Mouse (Mus musculus): ENCODE results near the gene Hoxa10.

Hoxa10 gene

DNA sequence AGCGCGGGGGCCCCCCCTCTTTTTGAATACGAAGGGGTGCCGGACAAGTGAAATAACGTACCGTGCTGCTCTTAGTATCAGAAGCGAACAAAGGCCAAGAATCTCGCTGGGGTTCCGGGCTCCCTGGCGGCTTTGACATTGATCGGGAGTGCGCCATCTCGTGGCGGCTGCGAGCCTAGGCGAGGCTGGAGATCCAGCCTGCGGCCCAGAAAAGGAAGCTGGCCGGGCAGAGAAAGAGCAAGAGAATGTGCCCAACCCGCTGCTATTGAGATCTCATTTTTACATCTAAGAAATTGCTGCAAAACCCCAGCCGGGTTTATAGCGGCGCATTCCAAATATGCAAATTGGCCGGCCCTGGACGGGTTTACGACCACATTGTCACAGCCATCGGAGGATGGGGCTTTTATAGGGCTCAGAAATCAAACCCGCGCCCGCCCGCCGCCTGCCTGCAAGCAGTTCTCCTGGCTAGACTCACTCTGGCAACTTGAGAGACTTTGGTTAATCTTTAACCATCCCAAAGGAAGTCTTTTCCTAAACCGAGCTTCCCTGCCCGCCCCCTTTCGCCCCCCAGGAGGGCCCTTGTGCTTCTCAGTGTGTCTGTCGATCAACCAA, at the start of gene Hoxa10:
Gene Hoxa10 (minus strand): TSS at position 466 of the 612 bp plus-strand sequence.
- DNase-seq (ENCODE audit: low spot score in 2 of 2): peak; percentile 45 to 59

DNA sequence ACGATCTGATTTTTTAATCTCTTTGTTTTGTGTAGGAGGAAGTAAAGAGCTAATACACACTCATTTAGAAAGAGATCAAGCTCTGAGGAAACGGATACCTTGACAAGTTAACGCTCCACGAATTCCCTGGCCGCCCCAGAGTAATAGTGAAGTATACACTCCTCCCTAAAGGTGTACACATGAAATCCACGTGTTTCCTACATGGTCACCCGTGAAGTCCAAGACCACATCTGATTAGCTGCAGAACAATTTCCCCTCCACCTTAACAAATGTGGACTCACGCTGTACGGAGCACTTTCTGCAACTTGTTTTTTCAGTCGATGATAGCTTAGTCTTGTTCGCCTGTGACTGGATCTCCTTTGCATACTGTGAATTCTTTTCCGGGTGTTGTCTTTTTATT, 49.5 kb upstream of the Hoxa10 start:
- DNase-seq (ENCODE audit: low spot score in 2 of 2): no peak

DNA sequence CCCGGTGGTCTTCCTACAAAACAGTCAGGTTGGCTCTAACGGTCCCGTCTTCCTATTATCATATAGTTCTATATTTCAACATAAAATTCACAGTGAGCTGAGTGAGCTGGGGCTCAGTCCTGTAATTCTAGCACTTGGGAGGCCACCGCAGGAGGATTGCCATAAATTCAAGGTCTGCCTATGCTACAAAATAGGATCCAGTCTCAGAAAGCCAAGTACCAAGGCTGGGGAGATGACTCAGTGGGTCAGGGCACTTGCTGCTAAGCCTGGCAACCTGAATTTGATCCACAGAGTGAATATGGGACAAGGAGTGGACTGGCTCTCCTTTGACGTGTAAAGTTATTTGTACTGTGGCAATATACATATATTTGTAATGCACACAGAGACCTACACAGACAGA, 43.2 kb upstream of the Hoxa10 start:
- no peak for DNase-seq (ENCODE audit: low spot score in 2 of 2)

DNA sequence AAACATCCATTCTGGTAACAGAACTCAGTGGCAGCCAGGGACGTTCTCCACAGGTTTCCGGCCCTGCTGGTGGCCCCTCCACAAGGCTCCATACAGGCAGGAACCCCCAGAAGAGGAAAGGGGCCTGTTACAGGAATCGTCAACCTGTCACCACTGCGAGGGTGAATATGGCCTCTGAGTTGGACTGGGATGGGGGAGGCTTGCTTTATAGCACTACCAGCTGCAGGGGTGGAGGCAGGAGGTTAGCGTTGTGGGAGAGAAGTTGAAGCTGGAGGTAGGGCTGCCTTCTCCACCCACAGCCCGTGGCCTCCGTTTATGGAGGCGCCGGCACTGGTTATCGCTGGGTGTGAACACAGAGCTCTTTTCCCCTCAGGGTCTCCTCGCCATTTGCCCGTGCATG, 40.4 kb upstream of the Hoxa10 start:
- no peak for DNase-seq (ENCODE audit: low spot score in 2 of 2)

DNA sequence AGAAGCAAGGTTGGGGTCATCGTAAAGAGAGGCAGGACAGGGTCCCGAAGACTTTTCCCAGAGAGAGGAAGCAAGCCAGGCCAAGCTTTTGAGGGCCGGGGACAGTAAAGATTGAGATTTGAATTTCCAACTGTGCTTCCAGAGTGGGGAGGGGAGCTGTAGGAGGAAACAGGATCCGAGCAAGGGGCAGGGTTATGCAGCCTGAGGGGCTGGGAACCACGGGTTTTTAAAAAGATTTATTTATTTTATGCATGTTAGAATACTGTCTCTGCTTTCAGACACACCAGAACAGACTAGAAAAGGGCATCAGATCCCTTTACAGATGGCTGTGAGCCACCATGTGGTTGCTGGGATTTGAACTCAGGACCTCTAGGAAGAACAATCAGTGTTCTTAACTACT, 36.3 kb upstream of the Hoxa10 start:
- DNase-seq (ENCODE audit: low spot score in 2 of 2): no peak

DNA sequence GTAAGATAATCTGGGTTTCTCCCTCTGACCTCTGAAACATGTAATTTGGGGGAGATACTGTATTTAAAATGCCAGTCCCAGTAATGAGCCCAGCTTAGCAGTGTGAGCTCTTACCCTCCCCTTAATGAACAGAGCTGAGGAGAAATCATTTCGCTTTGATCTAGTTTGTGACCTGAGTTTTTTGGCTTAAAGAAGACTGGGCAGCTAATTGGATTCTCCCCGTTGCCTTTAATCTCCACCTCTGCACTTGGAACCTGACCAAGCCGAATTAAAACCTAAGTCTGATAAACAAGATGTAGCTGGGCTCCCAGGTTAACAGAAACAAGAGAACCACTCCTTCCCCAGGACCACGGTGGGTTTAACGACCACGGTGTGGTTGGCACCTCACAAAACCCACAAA, 35.7 kb upstream of the Hoxa10 start:
- DNase-seq (ENCODE audit: low spot score in 2 of 2): no peak

DNA sequence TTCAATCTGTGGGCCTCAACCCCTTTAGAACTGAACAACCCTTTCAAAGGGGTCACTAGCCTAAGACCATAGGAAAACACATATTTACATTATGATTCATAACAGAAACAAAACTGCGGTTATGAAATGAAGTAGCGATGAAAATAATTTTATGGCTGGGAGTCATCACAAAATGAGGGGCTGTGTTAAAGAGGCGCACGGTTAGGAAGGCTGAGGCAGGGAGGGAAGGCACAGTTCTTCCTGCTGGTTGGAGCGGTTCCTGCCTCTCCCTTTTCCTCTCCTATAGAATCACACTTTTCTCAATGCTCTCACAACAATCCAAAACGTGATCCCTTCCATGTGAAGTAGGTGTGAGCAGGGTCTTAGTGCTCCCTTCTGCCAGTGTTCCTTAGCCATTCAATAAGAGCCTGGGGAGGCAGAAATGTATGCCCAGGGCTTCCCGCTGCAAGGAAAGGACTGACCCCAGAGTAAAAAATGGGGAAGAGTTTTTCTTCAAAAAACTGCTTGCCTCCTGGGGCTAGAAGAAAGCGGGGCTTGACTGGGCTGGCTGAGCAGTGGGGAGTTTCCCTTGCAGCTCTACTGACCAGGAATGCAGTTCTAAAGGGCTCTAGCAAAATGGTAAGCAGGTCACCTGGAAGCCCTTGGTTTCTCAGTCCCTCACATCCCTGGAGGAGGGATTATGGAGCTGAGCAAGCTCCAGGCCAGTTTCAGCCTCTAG, 35.1 kb upstream of the Hoxa10 start:
- no peak for DNase-seq (ENCODE audit: low spot score in 2 of 2)

DNA sequence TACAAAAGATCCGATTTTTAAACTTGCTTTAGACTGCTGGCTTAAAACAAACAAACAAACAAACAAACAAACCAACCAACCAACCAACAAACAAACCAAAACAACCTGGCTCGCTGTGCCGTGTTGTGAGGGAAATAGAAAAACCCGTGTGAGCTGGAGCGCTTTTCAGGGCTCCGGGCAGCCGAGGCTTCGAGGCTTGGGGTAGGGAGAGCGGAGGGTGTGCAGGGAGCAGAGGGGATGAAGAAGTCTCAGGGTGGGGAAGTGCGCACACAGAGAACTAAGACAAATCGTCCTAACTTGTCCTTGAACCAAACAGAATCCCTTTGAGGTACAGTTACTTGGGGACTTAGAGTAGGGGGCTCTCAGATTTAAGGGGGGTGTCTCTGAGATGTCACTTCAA, 33.9 kb upstream of the Hoxa10 start:
- no peak for DNase-seq (ENCODE audit: low spot score in 2 of 2)

DNA sequence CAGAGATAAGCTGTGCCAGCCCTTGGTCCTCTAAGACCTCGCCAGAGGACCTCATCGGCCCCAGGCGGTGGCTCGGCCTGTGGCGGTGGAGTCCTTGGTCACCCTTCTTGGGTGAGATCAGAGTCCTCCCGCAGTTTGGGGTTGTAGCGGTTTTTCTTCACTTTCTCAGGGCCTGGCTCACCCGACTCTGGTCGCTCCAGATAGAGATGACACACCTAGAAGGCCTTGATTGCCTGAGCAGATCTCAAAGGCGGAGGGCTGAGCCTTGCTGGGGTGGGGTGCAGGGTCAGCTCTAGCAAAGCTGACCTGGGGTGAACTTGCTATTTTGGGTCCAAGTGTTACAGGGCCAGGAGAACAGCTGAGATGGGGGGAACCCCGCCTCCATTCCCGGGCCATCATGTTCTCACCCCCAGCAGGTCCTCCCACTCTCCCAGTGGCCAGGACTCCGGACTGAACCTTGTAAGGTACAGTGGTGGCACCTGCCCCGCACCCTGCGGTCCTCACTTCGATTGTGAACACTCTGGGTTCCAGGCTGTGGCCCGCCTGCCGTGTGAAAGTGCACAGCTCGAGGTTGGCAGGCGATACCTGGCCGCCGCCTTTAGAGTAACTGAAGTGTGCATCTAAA, 33.1 kb upstream of the Hoxa10 start:
- DNase-seq (ENCODE audit: low spot score in 2 of 2): no peak

DNA sequence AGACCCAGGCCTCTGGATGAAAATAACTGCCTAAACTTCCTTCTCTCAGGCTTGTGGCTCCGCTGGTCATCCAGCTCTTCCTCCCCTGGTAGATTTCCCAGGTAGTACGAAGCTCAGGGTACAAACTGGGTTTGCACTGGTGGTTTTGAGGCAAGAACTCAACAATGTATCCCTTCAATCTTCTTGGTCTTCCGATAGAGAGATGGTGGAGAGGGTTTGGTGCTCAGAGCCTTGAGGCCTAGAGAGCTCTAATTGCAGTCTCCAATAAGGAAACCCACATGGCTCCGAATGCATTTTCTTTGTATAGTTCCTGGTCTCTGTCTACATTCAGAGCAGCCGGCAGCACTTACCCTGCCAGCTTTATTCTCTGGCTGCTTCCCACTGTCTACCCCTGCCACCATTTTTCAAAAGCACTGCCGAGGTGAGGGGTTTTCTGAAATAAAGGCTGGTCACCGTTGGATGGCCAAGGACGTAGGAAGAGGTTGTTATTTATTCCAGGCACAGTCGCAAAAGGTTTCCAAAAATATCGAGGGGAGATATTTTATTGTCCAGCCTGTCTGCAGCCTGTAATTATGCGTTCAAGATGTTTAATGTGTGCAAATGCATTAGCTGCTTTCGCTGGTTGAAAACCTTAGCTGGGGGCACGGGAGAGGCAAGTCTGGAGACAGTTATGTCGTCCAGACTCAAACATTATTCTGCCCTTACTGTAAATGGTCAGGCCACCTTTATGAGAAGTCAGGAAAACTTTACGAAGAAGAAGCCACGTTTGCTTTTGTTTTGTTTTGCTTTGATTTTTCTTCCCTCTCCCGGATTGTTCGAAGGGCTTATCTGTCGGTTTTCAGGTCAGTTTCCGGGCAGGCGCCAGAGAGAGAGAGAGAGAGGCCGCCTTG, 32.4 kb upstream of the Hoxa10 start:
- no peak for DNase-seq (ENCODE audit: low spot score in 2 of 2)

DNA sequence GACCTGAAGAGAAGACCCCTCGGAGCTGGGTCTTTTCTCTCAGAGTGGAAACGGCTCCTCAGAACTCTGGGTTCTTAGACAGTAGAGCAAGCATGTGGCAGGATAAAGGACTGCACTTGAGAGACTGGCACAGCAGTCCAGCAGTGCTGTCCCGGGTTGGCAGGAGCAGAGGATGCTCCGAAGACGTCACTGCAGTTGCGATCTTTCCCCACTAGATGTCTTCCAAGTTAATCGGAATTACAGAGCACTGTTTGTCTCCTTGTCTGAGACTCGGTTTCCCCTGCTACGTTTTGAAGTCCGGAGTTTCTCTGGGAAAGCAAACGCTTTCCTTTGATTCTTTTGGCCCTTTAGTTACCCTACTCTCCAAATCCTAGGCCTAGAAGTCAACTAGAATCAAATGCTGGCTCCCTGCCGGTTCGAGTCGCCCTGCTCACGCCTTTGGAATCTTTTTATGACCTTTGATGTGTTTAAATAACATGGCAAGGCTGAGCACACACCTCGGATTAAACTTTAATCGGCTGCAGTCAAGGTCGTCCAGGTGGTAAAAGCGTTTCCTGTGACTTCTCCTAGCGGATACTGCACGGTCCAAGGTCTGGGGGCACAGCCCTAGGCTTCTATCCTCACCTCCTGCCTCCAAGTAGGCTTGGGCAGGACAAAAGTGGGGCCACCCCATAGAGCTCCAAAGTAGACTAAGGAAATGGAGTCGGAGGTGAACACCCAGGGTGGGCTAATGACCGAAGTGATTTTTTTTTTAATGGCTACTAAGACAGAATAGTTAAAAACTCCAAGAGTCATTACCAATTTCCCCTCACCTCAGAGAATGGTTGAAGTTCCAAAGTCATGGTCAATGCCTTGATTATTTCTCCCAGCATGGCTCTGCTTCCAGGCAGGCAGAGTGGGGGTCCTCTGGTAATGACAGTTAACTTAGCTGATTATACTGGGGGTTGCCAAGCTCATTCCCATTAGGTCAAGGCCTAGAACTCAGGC, 30.1 kb upstream of the Hoxa10 start:
- peak in 1 of 2 experiments; percentile 31 for DNase-seq (ENCODE audit: low spot score in 2 of 2)

DNA sequence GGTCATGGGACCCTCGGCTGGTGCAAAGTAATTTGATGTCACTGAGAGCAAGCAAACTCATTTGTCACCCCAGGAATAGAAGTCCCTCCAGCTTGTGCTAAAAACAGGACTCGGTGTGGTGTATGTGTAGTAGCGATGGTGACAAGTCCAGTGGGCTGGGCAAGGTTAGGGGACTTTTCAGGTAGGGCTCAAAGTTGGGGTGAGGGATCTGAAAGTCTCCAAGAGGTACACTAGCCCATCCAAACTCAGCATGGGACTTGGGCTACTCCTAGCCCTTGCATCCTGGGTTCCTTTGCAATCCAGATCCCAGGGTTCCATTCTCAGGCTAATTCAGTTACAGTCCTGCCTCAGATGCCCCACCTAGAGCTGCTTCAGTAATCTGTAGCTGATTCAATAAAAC, 28.1 kb upstream of the Hoxa10 start:
- no peak for DNase-seq (ENCODE audit: low spot score in 2 of 2)

DNA sequence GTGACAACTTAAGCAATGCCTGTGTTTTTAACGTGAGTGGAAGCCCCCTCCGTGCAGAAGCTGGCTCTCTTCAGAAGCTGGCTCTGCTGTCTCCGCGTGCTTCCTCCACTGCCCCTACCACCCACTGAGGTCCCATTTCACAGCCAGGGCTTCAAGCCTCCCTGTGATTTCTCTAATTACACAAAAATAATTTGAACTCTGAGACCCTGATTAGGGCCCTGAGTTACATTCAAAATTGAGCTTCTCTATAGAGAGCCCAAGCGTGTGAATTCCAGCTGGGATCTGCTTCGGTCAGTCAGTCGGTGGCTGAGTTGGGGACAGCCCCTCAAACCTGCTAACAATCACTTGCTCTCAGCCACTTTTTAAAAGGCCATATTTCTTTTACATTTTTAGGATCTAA, 27.7 kb upstream of the Hoxa10 start:
- DNase-seq (ENCODE audit: low spot score in 2 of 2): no peak

DNA sequence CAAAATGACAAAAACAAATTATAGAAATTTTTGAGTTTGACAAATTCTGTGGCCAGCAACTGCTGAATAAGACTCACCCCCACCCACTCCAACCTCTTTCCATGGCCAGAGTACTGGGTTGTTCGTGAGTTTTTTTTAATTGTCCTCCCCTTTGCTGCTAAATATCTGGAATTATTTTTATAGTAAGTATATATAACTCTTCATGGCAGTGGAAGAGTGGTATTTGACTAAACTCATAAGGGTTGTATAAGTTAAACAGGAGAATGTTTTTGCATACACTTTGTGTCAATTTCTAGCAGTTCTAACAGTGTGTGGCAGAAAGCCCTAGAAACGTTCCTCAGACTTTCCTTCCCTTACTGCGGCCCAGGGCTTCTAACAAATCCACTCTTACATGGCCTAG, 27.0 kb upstream of the Hoxa10 start:
- DNase-seq (ENCODE audit: low spot score in 2 of 2): no peak

DNA sequence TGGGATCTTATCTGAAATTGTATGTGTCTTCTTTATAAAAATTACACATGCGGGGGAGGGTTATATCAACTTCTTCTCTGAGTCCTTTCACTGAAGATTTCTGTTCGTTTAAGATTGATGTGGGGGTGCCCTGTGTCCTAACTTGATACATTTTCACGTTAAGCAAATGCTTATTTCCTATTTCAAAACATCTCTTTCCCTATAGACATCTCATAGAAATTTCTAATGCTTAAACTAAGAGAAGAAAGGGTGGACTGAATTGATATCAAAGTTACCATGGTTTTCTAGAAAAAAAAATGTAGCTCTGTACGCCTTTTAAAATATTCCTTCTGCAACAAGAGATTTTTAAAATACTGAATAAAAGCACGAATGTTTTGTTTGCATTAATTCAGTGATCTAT, 26.6 kb upstream of the Hoxa10 start:
- DNase-seq (ENCODE audit: low spot score in 2 of 2): no peak

DNA sequence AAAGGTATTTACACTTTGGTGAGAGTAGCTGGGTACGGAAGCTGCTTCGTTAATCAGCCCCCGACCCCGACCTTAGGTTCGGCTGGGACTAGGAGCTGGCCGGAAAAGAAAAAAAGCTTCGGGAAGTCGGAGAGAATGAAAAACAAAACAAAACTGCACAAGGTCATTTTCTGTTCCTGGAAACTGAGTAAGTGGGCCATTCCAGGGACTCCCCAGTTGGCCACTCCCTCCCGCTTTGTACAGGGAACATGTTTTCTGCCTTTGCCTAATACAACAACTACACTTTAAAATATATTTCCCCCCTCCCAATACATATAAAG, 26.0 kb upstream of the Hoxa10 start:
- no peak for DNase-seq (ENCODE audit: low spot score in 2 of 2)

DNA sequence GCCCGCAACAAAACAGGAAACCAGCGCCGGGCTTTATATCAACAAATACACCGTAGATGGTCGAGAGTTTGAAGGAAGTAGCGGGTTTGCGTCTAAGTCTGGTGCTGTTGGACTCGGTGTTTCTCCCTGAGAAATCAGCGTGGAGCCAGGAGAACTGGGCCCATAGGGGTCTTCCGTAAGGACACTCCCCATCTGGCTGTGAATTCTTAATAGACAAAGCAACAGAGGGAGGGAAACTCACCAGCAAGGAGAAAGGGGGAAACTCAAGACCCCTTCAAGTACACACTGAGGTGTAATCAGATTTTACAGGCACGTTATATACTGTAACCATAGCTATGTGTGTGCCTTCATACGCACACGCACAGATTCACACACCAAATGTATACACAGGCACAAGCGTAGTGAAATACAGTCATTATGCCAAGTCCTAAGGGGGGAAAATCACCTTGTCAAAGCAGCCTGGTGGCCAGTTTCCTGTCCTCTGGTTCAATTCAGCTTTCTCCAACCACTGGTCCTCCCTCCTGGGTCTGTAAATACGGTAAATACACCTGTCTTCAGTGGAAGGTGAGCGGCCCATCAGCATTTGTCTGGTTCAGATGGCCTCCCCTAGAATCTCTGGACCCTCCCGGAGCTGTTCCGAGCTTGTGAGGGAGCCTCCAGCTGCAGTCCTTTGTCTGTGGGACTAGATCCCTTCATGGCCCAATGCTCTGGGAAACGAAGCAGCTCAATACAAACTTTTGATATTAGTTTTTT, 25.4 kb upstream of the Hoxa10 start:
- no peak for DNase-seq (ENCODE audit: low spot score in 2 of 2)

DNA sequence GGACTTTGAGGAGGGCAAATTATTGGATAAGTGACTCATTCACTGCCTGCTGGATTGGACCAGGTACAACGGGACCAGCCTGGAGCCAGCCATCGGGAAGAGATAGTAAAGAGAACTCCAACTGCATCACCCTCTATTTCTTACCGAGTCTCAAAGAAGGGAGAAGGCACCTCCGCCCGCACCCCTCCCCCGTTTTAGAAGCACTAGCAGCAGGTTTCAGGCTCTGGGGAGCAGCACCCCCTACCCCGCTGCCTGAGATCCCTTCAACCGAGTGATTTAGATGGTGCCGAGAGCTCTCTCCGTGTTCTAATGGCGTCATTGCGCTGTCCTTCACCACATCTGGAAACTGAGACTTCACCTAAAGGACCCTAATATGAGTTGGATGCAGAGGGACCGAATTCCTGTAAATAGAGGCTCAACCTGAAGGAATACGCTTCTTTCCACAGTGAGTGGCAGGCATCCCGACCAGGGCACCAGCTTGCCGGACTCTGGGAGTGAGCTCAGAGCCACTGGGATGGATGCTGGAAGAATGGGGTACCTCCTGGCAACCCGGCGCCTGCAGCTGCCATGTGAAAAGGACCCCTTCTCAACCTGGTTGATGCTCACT, 24.8 kb upstream of the Hoxa10 start:
- no peak for DNase-seq (ENCODE audit: low spot score in 2 of 2)

DNA sequence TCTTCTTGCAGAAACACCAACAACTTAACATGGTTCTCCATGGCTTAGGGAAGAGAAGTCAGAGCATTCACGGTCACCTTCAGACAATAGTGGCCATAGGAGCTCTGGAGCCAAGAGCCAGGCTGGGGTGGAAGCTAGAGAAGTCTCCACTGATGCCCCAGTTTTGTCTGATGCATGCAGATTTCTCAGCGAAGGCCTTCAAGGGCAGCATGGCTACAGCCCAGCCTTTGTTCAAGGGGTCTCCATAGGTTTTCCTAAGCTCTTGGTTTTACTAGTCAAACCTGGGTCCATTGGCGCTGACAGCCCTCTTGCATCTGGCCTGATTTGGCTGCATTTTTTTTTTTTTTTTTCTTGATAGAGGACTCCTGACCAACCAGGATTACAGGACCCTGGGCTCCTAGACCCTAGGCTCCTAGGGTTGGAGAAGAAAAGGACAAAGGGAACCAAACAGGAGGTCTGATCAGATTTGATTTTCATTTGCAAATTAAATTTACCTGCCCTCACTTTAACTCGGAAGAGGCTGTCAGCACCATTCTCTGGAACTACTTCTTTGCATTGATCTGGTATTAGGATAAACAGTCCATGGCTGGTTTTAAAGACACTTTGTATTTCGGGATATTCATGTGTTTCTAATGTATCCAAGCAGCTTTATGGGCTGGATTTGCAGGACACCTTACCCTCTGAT, 23.6 kb upstream of the Hoxa10 start:
- DNase-seq (ENCODE audit: low spot score in 2 of 2): no peak

DNA sequence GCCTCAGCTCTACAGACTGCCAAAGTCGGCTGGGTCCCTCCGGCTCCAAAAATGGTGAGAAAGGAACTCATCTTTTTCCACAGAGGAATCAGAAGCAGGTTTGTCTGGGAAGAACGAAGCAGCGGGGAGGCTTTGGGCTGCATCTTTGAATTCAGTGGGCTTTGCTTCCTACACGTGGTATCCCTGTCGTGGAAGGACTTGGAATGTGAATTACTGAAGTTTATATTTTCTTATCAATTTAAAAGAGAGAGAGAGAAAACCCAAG, 22.6 kb upstream of the Hoxa10 start:
- no peak for DNase-seq (ENCODE audit: low spot score in 2 of 2)
